Mouse (Mus musculus): ENCODE data around the gene Otud1. TPM values are rescaled to one million over a fixed set of nuclear protein-coding genes. Genes with fewer than 3 reads are reported as not detected.

Gene Otud1
- polyA plus RNA-seq (2016; fragmentation: Nextera tagmentation; extraction: Ambion mirVana) = 1.8 and 2.1 TPM in 2 replicates

DNA sequence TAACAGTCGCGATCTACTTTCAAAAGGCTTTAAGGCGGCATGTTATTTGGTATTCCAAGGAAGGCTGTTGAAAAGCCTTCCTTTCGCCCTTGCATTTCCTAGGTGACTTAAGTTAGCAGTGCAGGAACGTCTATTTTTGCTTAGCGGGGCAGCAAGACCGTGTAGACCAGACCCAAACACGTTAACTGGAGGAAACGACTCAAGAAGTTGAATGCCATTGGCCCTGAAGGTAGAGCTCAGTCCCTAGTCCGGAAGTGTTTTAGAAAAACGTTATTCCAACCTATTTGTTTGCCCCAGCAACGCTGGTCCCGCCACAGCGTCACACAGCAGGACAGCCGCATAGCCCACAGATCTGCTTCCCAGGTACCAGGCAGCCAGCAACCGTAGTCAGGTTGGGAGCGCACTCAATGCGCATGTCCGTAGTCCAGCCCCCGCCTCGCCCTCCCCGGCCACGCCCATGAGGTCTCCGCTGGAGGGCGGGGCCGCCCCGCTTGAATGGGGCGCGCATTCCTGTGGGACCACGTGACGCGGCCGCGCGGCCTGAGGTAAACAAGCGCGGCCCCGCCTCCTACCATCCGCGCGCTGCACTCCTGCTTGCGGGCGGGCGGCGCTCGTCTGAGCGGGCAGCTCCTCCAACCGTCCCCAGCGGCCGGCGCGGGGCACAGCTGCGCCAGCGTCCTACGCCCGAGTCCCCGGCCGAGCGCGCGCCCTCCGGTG lies at the start of gene Otud1:
Otud1 (plus strand) TSS at position 595 of the 717 bp plus-strand sequence.
- Histone ChIP-seq H3K9me3 (replicated peaks) (no peaks in the 10 kb centered on the region), H3K27ac (peak within 1 kb of the TSS; percentile 90), H3K36me3 (no peaks in the 10 kb centered on the region), H3K4me1 (peaks cover 11% of the 10 kb centered on the region), H3K4me2 (replicated peaks) (peak within 1 kb of the TSS; percentile 74), H3K9ac (peak within 1 kb of the TSS; percentile 74), H3K27me3 (peaks cover 24% of the 10 kb centered on the region), H3K4me3 (peak within 1 kb of the TSS; percentile 80)
- WGBS = under 1% methylated on average over 62 of the region's 62 CpGs
- ATAC-seq (ENCODE audit: low FRiP score) = peak; percentile 98

DNA sequence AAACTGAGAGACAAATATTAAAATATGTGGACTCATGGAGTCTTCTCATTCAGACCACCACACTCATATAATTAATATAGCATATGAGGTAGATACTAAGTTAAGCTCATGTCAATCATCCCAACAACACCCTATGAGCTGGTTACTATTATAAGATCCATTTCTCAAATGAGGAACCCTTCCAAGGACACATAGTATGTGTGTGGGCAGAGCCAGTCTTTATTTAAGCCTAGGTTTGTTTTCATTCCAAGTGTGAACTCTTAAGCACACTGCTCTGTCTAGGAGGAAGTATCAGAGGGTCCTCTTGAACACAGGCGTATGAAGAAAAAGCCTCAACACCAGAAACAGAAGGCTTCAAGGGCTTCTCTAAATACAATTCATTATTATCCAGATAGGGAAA lies 49.7 kb upstream of the Otud1 start:
- H3K9me3 ChIP-seq (replicated peaks) = no peaks in the 10 kb centered on the region
- ATAC-seq (ENCODE audit: low FRiP score) = no peak
- no peak overlapping the region for H3K9ac ChIP-seq
- H3K27ac ChIP-seq = no peak overlapping the region
- no peak overlapping the region for H3K4me3 ChIP-seq
- H3K36me3 ChIP-seq = no peaks in the 10 kb centered on the region
- 56% methylated on average over 1 of the region's 1 CpGs for WGBS
- H3K4me2 ChIP-seq (replicated peaks) = no peak overlapping the region
- no peaks in the 10 kb centered on the region for H3K27me3 ChIP-seq
- H3K4me1 ChIP-seq = no peaks in the 10 kb centered on the region

DNA sequence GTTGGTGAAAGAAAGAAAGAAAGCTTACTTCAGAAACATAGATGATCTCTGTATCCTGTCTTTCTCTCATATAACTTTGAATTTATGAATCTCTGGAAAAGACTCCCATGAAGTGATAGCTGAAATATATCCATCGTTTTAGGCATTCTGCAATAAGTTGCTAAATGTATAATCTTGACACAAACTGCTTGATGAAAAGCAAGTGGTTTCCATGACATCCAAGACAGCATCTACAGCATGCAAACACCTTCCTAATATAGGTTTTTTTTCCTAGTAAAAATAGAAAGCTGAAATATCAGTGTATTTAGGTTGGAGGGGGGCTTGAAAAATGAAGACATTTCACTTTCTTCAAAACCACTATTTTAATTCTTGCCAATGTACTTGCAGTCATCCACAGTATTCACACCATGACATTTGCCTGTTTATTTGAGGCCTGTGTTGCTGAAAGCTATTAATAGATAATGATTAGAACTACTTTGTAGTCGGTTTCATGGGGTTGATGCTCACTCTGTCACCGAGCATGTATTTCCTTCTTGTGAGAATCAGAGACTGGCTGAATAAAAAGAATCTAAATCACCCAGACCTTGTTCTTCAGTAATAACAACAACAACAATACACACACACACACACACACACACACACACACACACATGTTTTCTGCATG lies 49.0 kb upstream of the Otud1 start:
- Histone ChIP-seq H3K4me3 (no peak overlapping the region), H3K27me3 (no peaks in the 10 kb centered on the region), H3K9me3 (replicated peaks) (no peaks in the 10 kb centered on the region), H3K27ac (no peak overlapping the region), H3K4me2 (replicated peaks) (no peak overlapping the region), H3K4me1 (no peaks in the 10 kb centered on the region), H3K9ac (no peak overlapping the region), H3K36me3 (no peaks in the 10 kb centered on the region)
- WGBS = 73% methylated on average over 3 of the region's 3 CpGs
- ATAC-seq (ENCODE audit: low FRiP score) = no peak

DNA sequence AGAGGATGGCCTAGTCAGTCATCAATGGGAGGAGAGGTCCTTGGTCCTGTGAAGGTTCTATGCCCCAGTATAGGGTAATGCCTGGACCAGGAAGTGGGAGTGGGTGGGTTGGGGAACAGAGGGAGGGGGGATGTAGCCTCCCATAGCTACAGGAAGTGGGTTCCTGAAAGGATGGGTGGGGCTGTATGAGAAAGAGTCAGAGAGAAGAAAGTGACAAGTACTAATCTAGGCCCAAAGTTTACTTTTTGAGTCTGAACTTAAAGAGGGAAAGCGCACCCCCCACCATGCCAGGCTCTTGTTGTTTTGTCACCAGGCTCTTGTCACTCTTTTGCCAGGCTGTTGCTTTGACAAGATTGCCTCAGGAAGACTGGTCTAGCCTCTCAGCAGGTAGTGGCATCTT lies 35.5 kb upstream of the Otud1 start:
- WGBS = 94% methylated on average over 1 of the region's 1 CpGs

DNA sequence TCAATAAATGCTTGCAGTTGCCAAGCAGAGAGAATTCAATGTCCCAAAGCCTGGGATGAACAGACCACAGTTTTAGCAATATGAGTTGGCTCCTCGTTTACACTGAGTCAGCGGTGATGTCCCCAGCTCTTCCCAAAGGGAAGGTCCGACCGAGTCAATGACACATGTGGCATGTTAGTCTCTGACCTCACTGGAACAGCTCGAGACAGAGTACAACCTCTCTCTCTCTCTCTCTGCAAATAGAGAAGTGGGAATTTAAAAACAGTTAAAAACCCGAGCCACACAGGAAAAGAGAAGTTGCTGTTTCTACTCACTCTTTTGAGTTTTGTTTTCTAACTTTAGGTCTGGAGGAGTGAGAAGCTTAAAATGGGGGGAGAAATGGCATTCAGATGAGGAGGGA lies 30.5 kb upstream of the Otud1 start:
- Histone ChIP-seq H3K9ac (no peak overlapping the region), H3K36me3 (no peaks in the 10 kb centered on the region), H3K9me3 (replicated peaks) (0 out of 2 replicates have a peak, but pooled peaks cover 4% of the 10 kb centered on the region), H3K4me3 (no peak overlapping the region), H3K27ac (no peak overlapping the region), H3K4me1 (no peaks in the 10 kb centered on the region), H3K4me2 (replicated peaks) (no peak overlapping the region), H3K27me3 (no peaks in the 10 kb centered on the region)
- WGBS = 84% methylated on average over 6 of the region's 6 CpGs
- no peak for ATAC-seq (ENCODE audit: low FRiP score)

More for the DNA sequence above, 35.5 kb upstream of the Otud1 start:
- H3K36me3 ChIP-seq = no peaks in the 10 kb centered on the region
- no peak overlapping the region for H3K4me2 ChIP-seq (replicated peaks)
- no peak overlapping the region for H3K4me3 ChIP-seq
- H3K27ac ChIP-seq = no peak overlapping the region
- 0 out of 2 replicates have a peak, but pooled peaks cover 4% of the 10 kb centered on the region for H3K9me3 ChIP-seq (replicated peaks)
- H3K9ac ChIP-seq = no peak overlapping the region
- no peaks in the 10 kb centered on the region for H3K4me1 ChIP-seq
- no peak for ATAC-seq (ENCODE audit: low FRiP score)
- H3K27me3 ChIP-seq = no peaks in the 10 kb centered on the region

DNA sequence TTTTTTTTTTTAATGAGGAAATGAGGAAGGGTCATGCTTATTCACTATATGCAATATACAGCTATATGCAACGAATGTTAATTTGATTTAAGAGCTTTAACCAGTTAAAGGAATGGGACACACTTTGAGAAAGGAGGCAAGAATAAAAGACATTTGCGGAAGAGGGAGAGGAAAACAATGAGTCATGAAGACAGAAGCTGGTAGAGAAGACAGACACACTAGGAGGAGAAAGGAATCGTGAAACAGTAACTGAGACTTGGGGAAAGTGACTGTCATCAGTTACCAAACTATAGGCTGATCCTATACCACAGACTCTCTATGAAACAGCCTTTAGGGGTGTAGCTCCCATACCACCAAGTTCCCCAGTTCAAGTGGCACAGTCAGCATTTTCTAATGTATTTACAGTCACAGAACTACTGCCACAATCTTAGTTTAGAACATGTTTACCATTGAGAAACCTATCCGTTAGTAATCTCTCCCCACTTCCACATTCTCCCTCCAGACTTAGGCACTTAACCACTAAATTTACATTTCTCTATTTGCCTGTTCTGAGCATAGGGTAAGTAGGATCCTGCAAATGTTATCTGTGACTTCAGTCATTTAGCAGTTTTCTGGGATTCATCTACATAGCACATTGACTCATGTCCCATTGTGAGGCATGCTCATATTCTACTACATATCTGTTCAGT lies 29.5 kb upstream of the Otud1 start:
- no peak for ATAC-seq (ENCODE audit: low FRiP score)
- H3K9ac ChIP-seq = no peak overlapping the region
- no peak overlapping the region for H3K4me2 ChIP-seq (replicated peaks)
- no peaks in the 10 kb centered on the region for H3K36me3 ChIP-seq
- WGBS = 84% methylated on average over 4 of the region's 4 CpGs
- H3K27me3 ChIP-seq = no peaks in the 10 kb centered on the region
- H3K4me3 ChIP-seq = no peak overlapping the region
- no peak overlapping the region for H3K27ac ChIP-seq
- H3K4me1 ChIP-seq = no peaks in the 10 kb centered on the region
- H3K9me3 ChIP-seq (replicated peaks) = 0 out of 2 replicates have a peak, but pooled peaks cover 4% of the 10 kb centered on the region

DNA sequence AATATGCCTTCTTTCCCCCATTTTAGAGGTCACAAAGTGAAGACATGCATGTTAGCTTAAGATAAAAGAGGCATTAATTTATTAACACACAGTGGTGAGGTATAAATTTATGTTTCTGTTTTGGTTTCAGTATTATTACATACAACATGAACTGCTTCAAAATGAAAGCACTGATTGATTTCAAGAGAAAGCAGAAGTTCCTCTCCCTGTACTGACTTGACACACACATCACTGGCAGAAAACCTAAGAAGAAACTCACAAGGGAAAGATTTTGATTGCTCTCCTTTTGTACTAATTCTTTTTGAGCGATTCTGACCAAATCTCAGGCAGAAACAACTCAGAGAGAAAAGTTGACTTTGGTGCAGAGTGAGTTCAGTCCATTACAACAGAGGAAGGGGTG lies 27.0 kb upstream of the Otud1 start:
- Histone ChIP-seq H3K9ac (no peak overlapping the region), H3K27me3 (no peaks in the 10 kb centered on the region), H3K9me3 (replicated peaks) (0 out of 2 replicates have a peak, but pooled peaks cover 3% of the 10 kb centered on the region), H3K36me3 (no peaks in the 10 kb centered on the region), H3K4me1 (no peaks in the 10 kb centered on the region), H3K4me2 (replicated peaks) (no peak overlapping the region), H3K27ac (no peak overlapping the region), H3K4me3 (no peak overlapping the region)
- ATAC-seq (ENCODE audit: low FRiP score) = no peak
- 93% methylated on average over 1 of the region's 1 CpGs for WGBS

DNA sequence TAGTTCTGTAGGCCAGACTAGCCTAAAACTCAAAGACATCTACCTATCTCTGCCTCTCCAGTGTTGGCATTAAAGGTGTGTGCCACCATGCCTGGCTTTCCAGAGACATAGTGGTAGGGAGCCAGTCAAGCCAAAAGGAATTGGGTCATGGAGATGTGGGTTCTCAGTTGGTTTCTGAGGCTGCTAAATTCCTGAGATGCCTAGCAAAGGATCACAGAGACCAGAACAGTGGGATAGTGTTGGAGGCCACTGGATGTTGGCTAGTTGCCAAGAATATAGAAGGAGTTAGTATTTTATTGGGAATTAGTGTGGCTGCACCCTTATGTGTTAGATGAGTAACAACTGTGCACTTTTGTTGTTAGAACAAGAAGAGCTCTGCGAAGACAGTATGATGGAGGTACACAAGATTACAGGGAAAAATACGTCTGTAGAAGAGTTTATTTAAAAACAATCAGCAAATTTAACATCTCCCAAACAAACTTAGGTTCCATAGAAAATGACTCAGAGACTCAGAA lies 24.1 kb upstream of the Otud1 start:
- H3K27me3 ChIP-seq = no peaks in the 10 kb centered on the region
- no peak overlapping the region for H3K4me3 ChIP-seq
- H3K27ac ChIP-seq = no peak overlapping the region
- no peaks in the 10 kb centered on the region for H3K36me3 ChIP-seq
- ATAC-seq (ENCODE audit: low FRiP score) = no peak
- WGBS = 72% methylated on average over 2 of the region's 2 CpGs
- H3K9ac ChIP-seq = no peak overlapping the region
- no peaks in the 10 kb centered on the region for H3K9me3 ChIP-seq (replicated peaks)
- no peak overlapping the region for H3K4me2 ChIP-seq (replicated peaks)
- H3K4me1 ChIP-seq = no peaks in the 10 kb centered on the region

DNA sequence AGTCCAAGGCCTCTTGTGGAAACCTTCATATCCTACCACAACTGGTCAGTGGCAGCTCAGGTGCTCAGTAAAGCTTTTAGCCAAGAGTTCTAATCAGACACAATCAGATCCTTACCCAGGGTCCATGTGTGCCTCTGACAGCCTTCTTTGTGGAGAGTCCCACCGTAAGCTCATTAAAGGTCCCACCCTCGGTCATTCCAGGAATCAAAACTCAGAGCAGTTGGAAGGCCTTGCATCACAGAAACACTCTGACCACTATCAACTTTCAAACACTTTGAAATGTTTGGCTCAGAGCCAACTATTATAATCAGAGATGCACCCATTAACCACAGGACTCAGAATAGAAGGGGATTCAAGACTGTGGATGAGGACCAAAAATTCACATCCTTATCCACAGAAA lies 12.4 kb upstream of the Otud1 start:
- Histone ChIP-seq H3K36me3 (no peaks in the 10 kb centered on the region), H3K27me3 (no peaks in the 10 kb centered on the region), H3K9ac (no peak overlapping the region), H3K27ac (no peak overlapping the region), H3K9me3 (replicated peaks) (no peaks in the 10 kb centered on the region), H3K4me2 (replicated peaks) (no peak overlapping the region), H3K4me1 (no peaks in the 10 kb centered on the region), H3K4me3 (no peak overlapping the region)
- no peak for ATAC-seq (ENCODE audit: low FRiP score)
- WGBS = 81% methylated on average over 2 of the region's 2 CpGs

DNA sequence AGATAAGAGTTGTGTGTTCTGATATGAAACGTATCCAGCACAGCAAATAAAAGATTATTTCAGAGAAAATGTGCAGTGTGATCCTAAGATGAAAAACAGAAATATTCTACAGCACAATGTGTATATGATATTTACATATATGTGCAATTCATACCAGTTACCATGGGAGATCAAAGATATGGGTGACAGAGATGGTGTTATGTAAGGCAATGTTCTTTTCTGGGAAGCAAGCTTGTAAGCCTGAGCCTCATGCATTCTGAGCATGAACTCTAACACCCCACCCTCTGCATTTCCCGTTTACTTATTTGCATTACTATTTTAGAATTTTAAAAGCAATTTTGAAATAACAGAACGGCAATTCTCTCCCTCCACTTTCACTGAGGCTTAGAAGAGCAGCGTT lies 11.4 kb upstream of the Otud1 start:
- H3K4me1 ChIP-seq = no peaks in the 10 kb centered on the region
- H3K27me3 ChIP-seq = no peaks in the 10 kb centered on the region
- no peak overlapping the region for H3K4me3 ChIP-seq
- H3K4me2 ChIP-seq (replicated peaks) = no peak overlapping the region
- H3K27ac ChIP-seq = no peak overlapping the region
- H3K9ac ChIP-seq = no peak overlapping the region
- no peaks in the 10 kb centered on the region for H3K36me3 ChIP-seq
- no peak for ATAC-seq (ENCODE audit: low FRiP score)
- WGBS = 84% methylated on average over 4 of the region's 4 CpGs
- no peaks in the 10 kb centered on the region for H3K9me3 ChIP-seq (replicated peaks)

DNA sequence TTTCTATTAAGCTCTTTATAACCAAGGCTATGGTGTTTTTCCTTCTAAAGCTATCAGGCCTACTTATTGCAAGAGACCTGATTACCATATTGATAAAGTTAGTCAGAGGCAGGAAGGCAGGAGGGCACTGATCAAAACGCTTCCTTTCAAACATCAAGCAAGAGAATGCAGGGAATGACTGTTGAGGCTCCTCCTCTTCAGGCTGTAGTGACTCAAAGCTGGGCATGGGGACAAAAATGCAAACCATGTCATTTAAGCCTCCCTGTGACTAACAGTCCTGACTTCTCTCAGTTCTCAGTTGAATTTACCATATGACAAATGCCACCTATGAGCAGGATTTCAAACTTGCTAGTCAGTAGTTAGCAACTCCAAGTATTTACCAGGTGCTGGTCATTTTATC lies 10.6 kb upstream of the Otud1 start:
- Histone ChIP-seq H3K4me3 (no peak overlapping the region), H3K4me1 (no peaks in the 10 kb centered on the region), H3K4me2 (replicated peaks) (no peak overlapping the region), H3K36me3 (no peaks in the 10 kb centered on the region), H3K27ac (no peak overlapping the region), H3K9me3 (replicated peaks) (no peaks in the 10 kb centered on the region), H3K27me3 (no peaks in the 10 kb centered on the region), H3K9ac (no peak overlapping the region)
- 25% methylated on average over 1 of the region's 1 CpGs for WGBS
- ATAC-seq (ENCODE audit: low FRiP score) = no peak

DNA sequence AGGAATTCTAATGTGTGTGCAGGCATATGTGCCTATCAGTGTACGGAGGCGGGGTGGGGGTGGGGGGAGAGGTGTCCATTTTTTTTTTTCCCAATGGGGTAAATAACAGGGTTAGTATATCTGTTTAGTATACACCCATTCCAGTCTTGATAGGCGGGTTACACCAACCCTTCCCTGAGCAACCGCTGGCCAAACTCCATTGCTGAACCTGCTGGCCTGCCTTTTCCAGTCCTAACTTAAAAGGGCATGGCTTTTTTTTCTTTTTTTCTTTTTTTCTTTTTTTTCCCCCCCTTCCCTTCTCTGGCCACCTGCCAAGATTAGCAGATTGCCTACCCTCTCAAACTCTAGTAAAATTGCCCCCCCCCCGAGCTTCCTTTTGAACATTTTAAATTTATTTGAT lies 1.1 kb upstream of the Otud1 start:
- Histone ChIP-seq H3K9ac (no peak overlapping the region), H3K4me2 (replicated peaks) (peak overlapping the region; percentile 74), H3K9me3 (replicated peaks) (no peaks in the 10 kb centered on the region), H3K4me3 (no peak overlapping the region), H3K36me3 (no peaks in the 10 kb centered on the region), H3K27ac (no peak overlapping the region), H3K4me1 (peaks cover 11% of the 10 kb centered on the region), H3K27me3 (peaks cover 24% of the 10 kb centered on the region)
- WGBS = 31% methylated on average over 5 of the region's 5 CpGs
- ATAC-seq (ENCODE audit: low FRiP score) = no peak

All from hindbrain, embryonic 12.5 days (tissue).